Mouse (Mus musculus) MEL (cell line): ENCODE measurements around the gene Ccdc155. TPM values are rescaled to one million over a fixed set of nuclear protein-coding genes. Genes with fewer than 3 reads are reported as not detected.
A peak's percentile ranks its signal among the peaks of the same experiment; 100 is the strongest.

Experiments used
- DNase-seq: peaks from one replicate; pipeline ENCODE4 v3.0.0; 2011; ENCODE audit warnings: low read depth, low spot score
- H3K27ac ChIP-seq: 2 replicates; pipeline ENCODE4 v1.5.1; 2012; ENCODE audit warnings: low read depth, mild to moderate bottlenecking, control low read depth, low read length, moderate library complexity; ENCODE audit not compliant: control insufficient read depth
- H3K27me3 ChIP-seq, 2 experiments: fragments of 150-350 bp in 1 of 2; sonication (generic) in 1 of 2; 2 replicates each; pipeline ENCODE4 v1.6.1; 2012; ENCODE audit warnings: low read length in 2 of 2, mild to moderate bottlenecking in 2 of 2, improper control_type of control experiment in 1 of 2, moderate library complexity in 1 of 2; ENCODE audit not compliant: insufficient read depth in 2 of 2, control insufficient read depth in 1 of 2
- H3K36me3 ChIP-seq, 2 experiments: 2 replicates each; pipeline ENCODE4 v1.6.1; 2012 to 2014; ENCODE audit warnings: low read length in 2 of 2, improper control_type of control experiment in 1 of 2, inconsistent platforms in 1 of 2, mild to moderate bottlenecking in 1 of 2; ENCODE audit not compliant: insufficient read depth in 2 of 2, control insufficient read depth in 1 of 2
- H3K4me1 ChIP-seq, 2 experiments: fragments of 150-350 bp in 1 of 2; sonication (generic) in 1 of 2; 2 replicates each; pipeline ENCODE4 v1.6.1; 2012; ENCODE audit warnings: low read length in 2 of 2, improper control_type of control experiment in 1 of 2, mild to moderate bottlenecking in 1 of 2; ENCODE audit not compliant: insufficient read depth in 2 of 2, control insufficient read depth in 1 of 2
- H3K4me3 ChIP-seq, 2 experiments: fragments of 150-350 bp in 1 of 2; sonication (generic) in 1 of 2; 2 replicates each; pipeline ENCODE4 v1.5.1; 2012; ENCODE audit warnings: low read depth in 2 of 2, low read length in 2 of 2, mild to moderate bottlenecking in 2 of 2, moderate library complexity in 2 of 2, control low read depth in 1 of 2, improper control_type of control experiment in 1 of 2; ENCODE audit not compliant: control insufficient read depth in 1 of 2, insufficient read depth in 1 of 2
- H3K79me2 ChIP-seq: 2 replicates; pipeline ENCODE4 v1.6.1; 2012; ENCODE audit warnings: mild to moderate bottlenecking, low read length, moderate library complexity; ENCODE audit not compliant: control insufficient read depth, poor library complexity, insufficient read depth
- H3K9ac ChIP-seq: 2 replicates; pipeline ENCODE4 v1.6.1; 2012; ENCODE audit warnings: low read depth, mild to moderate bottlenecking, control low read depth, low read length, moderate library complexity; ENCODE audit not compliant: control insufficient read depth, poor library complexity, severe bottlenecking
- H3K9me3 ChIP-seq: fragments of 150-350 bp; sonication (generic); replicated peaks from 2 replicates; pipeline ENCODE4 v1.6.1; 2012; ENCODE audit warnings: mild to moderate bottlenecking, low read length, improper control_type of control experiment, moderate library complexity; ENCODE audit not compliant: insufficient read depth
- MAFK ChIP-seq: IDR thresholded peaks from 2 replicates; pipeline ENCODE4 v1.6.1; 2011; ENCODE audit warnings: low read depth, mild to moderate bottlenecking, low read length, improper control_type of control experiment, borderline replicate concordance
- MYB ChIP-seq: IDR thresholded peaks from 2 replicates; pipeline ENCODE4 v1.6.1; 2011; ENCODE audit warnings: mild to moderate bottlenecking, low read depth, low read length, improper control_type of control experiment
- TBP ChIP-seq: IDR thresholded peaks from 2 replicates; pipeline ENCODE4 v1.8.0; 2011; ENCODE audit warnings: low read depth, low read length, improper control_type of control experiment
- TCF12 ChIP-seq: IDR thresholded peaks from 2 replicates; pipeline ENCODE4 v1.6.1; 2014; ENCODE audit warnings: low read depth, mild to moderate bottlenecking, inconsistent platforms, low read length, improper control_type of control experiment, moderate library complexity
- UBTF ChIP-seq: IDR thresholded peaks from 2 replicates; pipeline ENCODE4 v1.6.1; 2012; ENCODE audit warnings: low read depth, mild to moderate bottlenecking, inconsistent platforms, low read length, improper control_type of control experiment, moderate library complexity, borderline replicate concordance; ENCODE audit not compliant: insufficient read depth
- USF1 ChIP-seq: IDR thresholded peaks from 2 replicates; pipeline ENCODE4 v1.6.1; 2014; ENCODE audit warnings: low read depth, mild to moderate bottlenecking, inconsistent platforms, low read length, improper control_type of control experiment, moderate library complexity
- ZKSCAN1 ChIP-seq: IDR thresholded peaks from 2 replicates; pipeline ENCODE4 v1.6.1; 2012; ENCODE audit warnings: low read depth, mild to moderate bottlenecking, inconsistent platforms, low read length, improper control_type of control experiment, moderate library complexity
- polyA plus RNA-seq, 2 experiments: library from polyadenylated mRNA; stranded (reverse) in 1 of 2; unstranded in 1 of 2; fragments of >175 nt in 1 of 2; fragments of >200 nt in 1 of 2; gene quantifications; 2 replicates each; pipeline versions ENCODE4 v1.2.1 to v1.2.4; 2012; ENCODE audit warnings: low replicate concordance in 2 of 2, low read depth in 1 of 2; ENCODE audit not compliant: insufficient read length in 2 of 2, insufficient read depth in 1 of 2, missing spikeins in 1 of 2
- total RNA-seq: library from RNA; depleted of rRNA; stranded (reverse); fragments of 300-350 nt; gene quantifications from 2 replicates; pipeline ENCODE4 v1.2.3, GENCODE M21; 2012

Ccdc155 gene
- total and polyA plus RNA-seq, 3 experiments = 0.27 to 0.38 TPM; not detected in 1

GRCm38 (mm10) chr7:45141319-45141718 is 63.4 kb downstream of the Ccdc155 start:
- peaks cover 11 to 22% of the 10 kb centered on the region in 2 experiments for H3K4me1 ChIP-seq
- no peak overlapping the region for H3K9ac ChIP-seq
- no peak for TF ChIP-seq TCF12
- TF ChIP-seq ZKSCAN1 = no peak
- no peak for TF ChIP-seq MYB
- H3K4me3 ChIP-seq = no peak overlapping the region
- DNase-seq = no peak
- no peak overlapping the region for H3K27ac ChIP-seq
- H3K27me3 ChIP-seq = no peaks in the 10 kb centered on the region
- H3K9me3 ChIP-seq = no peaks in the 10 kb centered on the region
- H3K79me2 ChIP-seq = no peaks in the 10 kb centered on the region; the same call in 1 of the 2 replicates
- H3K36me3 ChIP-seq = peaks cover 0 to 14% of the 10 kb centered on the region in 2 experiments; a peak in 2 of 4 replicates

DNA sequence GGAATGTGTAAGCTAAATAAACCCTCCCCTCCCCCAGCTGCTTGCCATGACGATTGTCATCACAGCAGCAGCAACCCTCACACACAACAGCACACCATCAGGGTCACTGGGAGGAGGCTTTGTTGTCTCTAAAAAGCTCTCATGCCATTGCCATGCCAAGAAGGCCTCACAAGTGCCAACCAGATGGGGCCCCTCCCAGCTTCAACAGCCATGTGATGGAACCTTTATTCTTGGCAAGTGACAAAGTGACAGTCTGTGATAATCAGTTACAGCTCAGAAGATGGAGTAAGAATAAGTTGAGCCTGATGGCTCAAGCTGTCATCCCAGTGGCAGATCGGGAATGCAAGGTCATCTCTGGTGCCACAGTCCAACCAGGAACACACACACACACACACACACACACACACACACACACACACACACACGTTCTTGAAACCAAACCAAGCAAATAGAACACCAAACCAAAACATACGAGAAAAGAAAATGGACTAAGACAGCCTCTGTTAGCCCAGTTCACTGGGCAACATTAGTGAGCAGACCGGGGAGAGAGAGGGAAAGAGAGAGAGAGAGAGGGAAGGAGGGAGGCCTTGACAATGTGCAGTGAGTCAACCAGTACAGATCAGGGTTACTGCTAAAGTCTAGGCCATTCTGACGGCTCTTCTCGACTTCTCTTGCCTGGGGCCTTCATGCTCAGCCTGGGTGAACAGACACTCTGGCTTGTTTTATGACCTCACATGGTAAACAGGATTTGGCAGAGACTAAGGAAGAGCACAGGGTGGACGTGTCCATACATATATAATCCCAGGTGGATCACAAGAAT is 64.6 kb downstream of the Ccdc155 start:
- Histone ChIP-seq H3K79me2 (no peaks in the 10 kb centered on the region; the same call in 1 of the 2 replicates), H3K36me3 (peaks cover 0 to 14% of the 10 kb centered on the region in 2 experiments; a peak in 2 of 4 replicates), H3K4me3 (no peak overlapping the region), H3K4me1 (peaks cover 11 to 23% of the 10 kb centered on the region in 2 experiments), H3K9me3 (no peaks in the 10 kb centered on the region), H3K27ac (no peak overlapping the region), H3K27me3 (no peaks in the 10 kb centered on the region), H3K9ac (no peak overlapping the region)
- no peak for DNase-seq
- TF ChIP-seq USF1 (0 out of 2 replicates have a peak, but pooled peaks have one; percentile 7), UBTF (no peak)

DNA sequence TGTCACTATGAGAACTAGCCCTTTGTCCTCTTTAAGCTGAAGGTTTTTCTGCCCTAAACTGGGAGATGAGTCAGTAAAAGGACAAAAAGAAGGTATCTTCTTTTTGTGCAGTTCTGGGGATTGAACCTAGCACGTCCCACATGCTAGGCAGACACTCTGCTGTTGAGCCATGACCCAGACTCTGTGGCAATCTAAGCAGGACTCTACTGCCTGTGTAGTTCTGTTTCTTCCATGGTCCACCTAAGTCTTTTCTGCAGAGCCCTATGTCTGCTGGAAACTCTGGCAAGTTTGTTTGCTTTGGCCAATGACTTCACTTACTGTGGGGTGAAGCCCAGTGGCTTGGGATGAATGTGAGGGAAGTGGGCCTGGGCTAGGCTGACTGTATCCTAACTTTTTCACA is 66.3 kb downstream of the Ccdc155 start:
- H3K79me2 ChIP-seq = no peaks in the 10 kb centered on the region; the same call in 1 of the 2 replicates
- DNase-seq = peak; percentile 39
- no peak overlapping the region for H3K9ac ChIP-seq
- TF ChIP-seq MAFK (no peak), TBP (peak; percentile 98)
- H3K4me1 ChIP-seq = peaks cover 11 to 27% of the 10 kb centered on the region in 2 experiments
- peaks cover 0 to 14% of the 10 kb centered on the region in 2 experiments; a peak in 2 of 4 replicates for H3K36me3 ChIP-seq
- no peaks in the 10 kb centered on the region for H3K27me3 ChIP-seq
- H3K4me3 ChIP-seq = no peak overlapping the region
- no peaks in the 10 kb centered on the region for H3K9me3 ChIP-seq
- H3K27ac ChIP-seq = peak overlapping the region; percentile 80; the same call in 1 of the 2 replicates
